Mouse (Mus musculus): Measurements from ENCODE around the gene Bcl10.

GRCm38 (mm10) chr3:145947539-145948204 lies 25.1 kb downstream of the Bcl10 start:
- no peak for TF ChIP-seq CTCF (IDR thresholded peaks at IDR 0.05; ENCODE audit: low read depth)
- no peak for TF ChIP-seq EP300 (IDR thresholded peaks at IDR 0.05; ENCODE audit: low read depth)

All from heart, postnatal 0 days (tissue).